Mouse (Mus musculus) liver, embryonic 14.5 days (tissue): ENCODE data around the gene Arhgef17.

ENCODE experiments used
- CTCF ChIP-seq: IDR thresholded peaks from 2 replicates; pipeline ENCODE4 v1.5.1; 2016; ENCODE audit warnings: antibody characterized with exemption, low read depth, control low read depth
- EP300 ChIP-seq: IDR thresholded peaks from 2 replicates; pipeline ENCODE4 v1.6.1; 2016; ENCODE audit warnings: antibody characterized with exemption, low read depth

DNA sequence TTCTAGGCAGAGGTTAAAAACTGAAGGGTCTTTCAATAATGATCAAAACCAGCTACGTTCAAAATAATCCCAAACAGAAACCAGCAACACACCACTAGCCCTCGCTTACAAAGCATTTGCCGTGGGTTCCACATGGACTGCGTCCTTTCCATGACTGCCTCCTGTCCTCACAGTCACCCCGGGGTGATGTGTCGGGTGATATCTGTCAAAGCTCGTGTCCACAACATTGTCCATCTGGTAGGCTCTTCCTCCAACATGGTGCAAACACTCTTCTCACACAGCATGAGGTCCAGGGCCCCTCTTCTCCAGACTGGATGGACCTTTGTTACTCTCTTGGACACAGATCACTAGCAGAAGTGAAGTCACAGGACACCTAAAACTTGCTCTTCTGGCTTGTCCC lies 26.9 kb downstream of the Arhgef17 start:
- TF ChIP-seq CTCF (no peak), EP300 (no peak)
